Mouse (Mus musculus): ENCODE measurements at regions not wholly inside any gene's neighbourhood (a gene's known extent, or its start where the extent isn't known, plus 50 kb on each side); places are given as distances from the start of the nearest gene placed in this dataset.
A peak's percentile ranks its signal among the peaks of the same experiment; 100 is the strongest.

DNA sequence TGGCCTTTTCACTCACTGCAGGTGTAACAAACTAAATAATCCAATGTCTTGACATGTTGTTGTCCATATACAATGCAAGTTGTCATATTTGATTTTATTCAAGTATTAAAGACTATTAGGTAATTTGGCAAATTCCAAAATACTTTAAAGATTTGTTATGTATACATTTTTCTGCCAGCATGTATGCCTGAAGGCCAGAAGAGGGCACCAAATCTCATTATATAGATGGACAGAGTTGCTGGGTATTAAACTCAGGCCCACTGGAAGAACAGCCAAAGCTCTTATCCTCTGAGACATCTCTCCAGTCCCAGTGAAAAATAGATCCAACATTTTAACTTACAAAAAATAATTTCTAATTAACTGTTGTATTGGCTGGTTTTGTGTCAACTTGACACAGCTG is 80.5 kb upstream of the Cenpq start:
- no peak for DNase-seq (ENCODE audit: extremely low spot score in 1 of 2, low spot score in 2 of 2)
- peak; percentile 38 for TF ChIP-seq CTCF (IDR thresholded peaks at IDR 0.05)
- no peak overlapping the region for H3K27ac ChIP-seq
- H3K4me3 ChIP-seq, result no peak overlapping the region
- intact Hi-C loops (cut with DNase I), result no loop called here
